Mouse (Mus musculus) thymus, adult 2 months (tissue): ENCODE results near the gene Ankrd52. TPM values are rescaled to one million over a fixed set of nuclear protein-coding genes. Genes with fewer than 3 reads are reported as not detected.

ENCODE experiments used
- DNase-seq: peaks from one replicate; pipeline ENCODE4 v3.0.0; 2021
- H3K27ac ChIP-seq: fragments of 200-500 bp; 2 replicates; pipeline ENCODE4 v1.5.1; 2012; ENCODE audit warnings: low read length, control low read depth; ENCODE audit not compliant: control insufficient read depth, insufficient read depth
- H3K27me3 ChIP-seq: fragments of 200-500 bp; 2 replicates; pipeline ENCODE4 v1.6.1; 2012; ENCODE audit warnings: mild to moderate bottlenecking, low read length, moderate library complexity, mixed read lengths; ENCODE audit not compliant: control insufficient read depth, insufficient read depth
- H3K36me3 ChIP-seq: fragments of 200-500 bp; 2 replicates; pipeline ENCODE4 v1.6.1; 2012; ENCODE audit warnings: mild to moderate bottlenecking, low read length, moderate library complexity; ENCODE audit not compliant: control insufficient read depth, insufficient read depth
- H3K4me1 ChIP-seq: fragments of 200-500 bp; replicated peaks from 2 replicates; pipeline ENCODE4 v1.6.1; 2012; ENCODE audit warnings: low read length; ENCODE audit not compliant: control insufficient read depth, insufficient read depth
- H3K4me3 ChIP-seq: fragments of 200-500 bp; 2 replicates; pipeline ENCODE4 v1.5.1; 2012; ENCODE audit warnings: mild to moderate bottlenecking, low read length, control low read depth, moderate library complexity; ENCODE audit not compliant: control insufficient read depth, insufficient read depth
- CTCF ChIP-seq: fragments of 200-500 bp; IDR thresholded peaks from 2 replicates; pipeline ENCODE4 v1.5.1; 2012; ENCODE audit warnings: mild to moderate bottlenecking, control low read depth, low read length, moderate library complexity, borderline replicate concordance; ENCODE audit not compliant: control insufficient read depth, poor library complexity, insufficient read depth; ENCODE audit errors: extremely low read depth
- POLR2A ChIP-seq: fragments of 200-500 bp; IDR thresholded peaks from 2 replicates; pipeline ENCODE4 v1.6.1; 2012; ENCODE audit warnings: mild to moderate bottlenecking, low read length, control low read depth, moderate library complexity; ENCODE audit not compliant: control insufficient read depth, poor library complexity, insufficient read depth; ENCODE audit errors: extremely low read depth
- WGBS: fragments of 180-500 bp; shearing (Covaris S2); methylation state at CpG from one replicate; pipeline ENCODE4 v1.1.7; 2018; 5-methylcytosine and 5-hydroxymethylcytosine counted together
- polyA plus RNA-seq: library from polyadenylated mRNA; depleted of rRNA; stranded (reverse); fragments of >200 nt; gene quantifications from 2 replicates; pipeline ENCODE4 v1.2.3, GENCODE M21; 2012

Ankrd52 gene
- polyA plus RNA-seq, 1 experiment: 71.0 TPM

DNA sequence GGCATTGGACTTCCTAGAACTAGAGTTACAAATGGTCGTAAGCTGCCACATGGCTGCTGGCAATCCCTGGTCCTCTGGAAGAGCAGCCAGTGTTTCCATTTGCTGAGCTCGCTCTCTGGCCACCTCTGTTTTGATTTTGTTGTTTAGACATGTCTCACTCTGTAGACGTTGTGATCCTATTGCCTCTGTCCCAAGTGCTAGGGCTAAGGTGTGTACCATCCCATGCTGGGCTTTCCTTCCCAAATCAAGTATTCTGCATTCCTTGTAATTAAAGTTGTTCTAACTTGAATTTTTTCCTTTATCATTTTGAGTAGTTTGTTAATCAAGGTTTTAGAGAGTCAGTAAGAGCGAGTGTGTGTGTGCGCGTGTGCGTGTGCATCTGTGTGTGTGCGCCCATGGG is 29.4 kb upstream of the Ankrd52 start:
- no peak for TF ChIP-seq CTCF
- Histone ChIP-seq H3K27me3 (no peaks in the 10 kb centered on the region), H3K4me3 (no peak overlapping the region), H3K36me3 (peaks cover 26% of the 10 kb centered on the region), H3K27ac (no peak overlapping the region), H3K4me1 (peaks cover 6% of the 10 kb centered on the region)
- WGBS: 98% methylated on average over 8 of the region's 8 CpGs
- no peak for DNase-seq

DNA sequence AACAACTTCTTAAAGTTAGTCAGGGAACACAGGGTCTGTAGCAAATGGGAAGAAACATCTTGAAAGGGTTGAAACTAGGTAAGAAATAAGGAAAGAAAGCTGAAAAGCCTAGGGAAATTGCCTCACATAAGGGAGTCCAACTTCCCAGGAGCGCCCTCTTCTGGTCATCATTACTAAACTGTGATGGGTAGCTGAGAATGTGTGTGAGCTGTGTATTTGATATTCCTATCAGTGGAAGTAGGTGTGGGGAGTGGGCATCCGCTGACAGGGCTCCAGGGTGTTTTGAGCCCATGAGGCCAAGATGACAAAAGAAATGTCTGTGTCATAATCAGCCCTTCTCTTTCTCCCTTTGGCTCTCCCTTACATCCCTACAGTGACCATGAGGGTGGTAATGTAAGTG is 18.1 kb upstream of the Ankrd52 start:
- 52% methylated on average over 2 of the region's 2 CpGs for WGBS
- H3K4me1 ChIP-seq: no peaks in the 10 kb centered on the region
- DNase-seq: peak; percentile 61
- peaks cover 68% of the 10 kb centered on the region for H3K36me3 ChIP-seq
- no peak for TF ChIP-seq CTCF
- no peak for TF ChIP-seq POLR2A
- no peak overlapping the region for H3K4me3 ChIP-seq
- H3K27me3 ChIP-seq: no peaks in the 10 kb centered on the region
- no peak overlapping the region for H3K27ac ChIP-seq

DNA sequence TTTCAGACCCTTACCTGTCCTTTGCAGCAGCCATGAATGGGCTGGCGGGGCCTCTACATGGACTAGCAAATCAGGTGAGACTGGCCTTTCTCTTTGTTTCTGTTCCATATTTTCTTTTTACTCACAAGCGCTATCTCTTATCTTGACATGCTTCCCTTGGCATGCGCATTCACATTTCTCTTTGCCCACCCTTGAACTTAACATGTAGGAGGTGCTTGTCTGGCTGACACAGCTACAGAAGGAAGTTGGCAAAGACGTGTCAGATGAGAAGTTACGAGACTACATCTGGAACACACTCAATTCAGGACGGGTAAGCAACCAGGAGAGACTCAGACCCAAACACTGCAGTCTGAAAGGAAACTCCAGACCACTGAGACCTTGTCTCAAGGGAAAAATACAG is 17.7 kb upstream of the Ankrd52 start:
- Histone ChIP-seq H3K4me3 (no peak overlapping the region), H3K27me3 (no peaks in the 10 kb centered on the region), H3K36me3 (peaks cover 64% of the 10 kb centered on the region), H3K4me1 (no peaks in the 10 kb centered on the region), H3K27ac (no peak overlapping the region)
- 95% methylated on average over 6 of the region's 6 CpGs for WGBS
- DNase-seq: no peak
- TF ChIP-seq POLR2A (no peak), CTCF (no peak)

DNA sequence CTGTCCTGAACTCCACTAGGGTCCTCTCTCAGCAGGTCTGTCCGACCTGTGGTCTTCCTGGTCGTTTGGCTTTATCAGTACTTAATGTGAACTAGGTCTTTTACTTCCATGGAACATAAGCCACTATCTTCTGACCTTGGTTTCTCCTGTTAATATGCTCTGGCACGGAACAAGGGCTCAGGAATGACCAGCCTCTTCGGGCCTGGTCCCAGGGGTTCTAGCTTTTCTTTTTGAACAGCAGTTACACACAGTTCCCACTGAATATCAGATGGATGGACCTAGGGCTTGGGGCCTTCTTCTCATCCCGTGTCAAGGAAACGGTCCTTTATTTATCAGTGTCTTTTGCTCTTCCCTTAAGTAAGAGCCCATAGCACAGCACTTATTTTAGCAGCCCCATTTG is 15.1 kb upstream of the Ankrd52 start:
- no peaks in the 10 kb centered on the region for H3K27me3 ChIP-seq
- H3K4me1 ChIP-seq: no peaks in the 10 kb centered on the region
- peaks cover 50% of the 10 kb centered on the region for H3K36me3 ChIP-seq
- no peak overlapping the region for H3K27ac ChIP-seq
- no peak overlapping the region for H3K4me3 ChIP-seq
- no peak for DNase-seq
- TF ChIP-seq POLR2A (no peak), CTCF (no peak)
- 96% methylated on average over 6 of the region's 6 CpGs for WGBS

DNA sequence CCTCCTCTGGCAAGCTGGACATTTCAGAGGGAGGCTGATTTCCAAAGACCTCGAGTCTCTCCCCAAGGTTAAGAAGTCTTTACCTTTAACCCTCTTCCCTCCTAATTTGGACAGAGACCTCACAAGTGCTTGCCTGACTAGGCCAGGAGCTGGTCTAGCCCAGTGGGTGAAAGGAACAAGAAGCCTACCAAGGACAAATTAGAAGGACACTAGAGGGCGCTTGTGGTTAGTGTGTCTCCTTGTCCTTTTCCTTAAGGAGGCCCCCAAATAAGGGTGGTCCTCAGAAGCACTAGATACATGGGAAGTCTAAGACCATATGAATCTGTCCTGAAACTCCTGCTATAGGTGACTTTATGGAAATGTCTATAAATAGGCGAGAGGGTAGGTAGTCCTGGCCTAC is 14.3 kb upstream of the Ankrd52 start:
- TF ChIP-seq CTCF (no peak), POLR2A (no peak)
- WGBS: 70% methylated on average over 3 of the region's 3 CpGs
- Histone ChIP-seq H3K27ac (no peak overlapping the region), H3K4me3 (no peak overlapping the region), H3K27me3 (no peaks in the 10 kb centered on the region), H3K36me3 (peaks cover 50% of the 10 kb centered on the region), H3K4me1 (no peaks in the 10 kb centered on the region)
- DNase-seq: peak; percentile 39

DNA sequence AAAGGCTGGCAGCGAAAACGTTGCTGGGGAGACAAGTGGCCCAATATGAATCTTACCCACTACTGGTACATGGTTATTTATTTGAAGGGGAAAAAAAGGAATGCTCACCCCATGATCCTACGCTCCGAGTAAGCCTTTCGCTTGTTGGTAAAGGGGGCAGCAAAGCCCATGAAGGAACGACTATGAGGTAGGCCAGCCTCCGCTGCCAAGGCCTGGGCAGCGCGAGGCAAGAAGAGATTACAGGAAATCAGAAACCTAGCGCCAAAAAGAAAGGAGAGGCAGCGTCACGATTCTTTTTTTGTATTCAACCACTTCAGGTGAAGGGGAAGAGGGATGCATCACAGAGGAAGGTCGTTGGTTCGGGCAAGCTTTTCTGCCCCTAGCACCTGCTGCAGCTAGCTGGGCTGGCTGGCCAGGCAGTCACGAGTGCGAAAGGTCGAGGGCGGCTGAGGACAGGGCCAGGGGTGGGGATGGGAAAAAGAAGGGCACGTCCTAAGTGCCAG is 9.0 kb upstream of the Ankrd52 start:
- Histone ChIP-seq H3K27ac (peak overlapping the region; percentile 49), H3K4me1 (peaks cover 11% of the 10 kb centered on the region), H3K27me3 (no peaks in the 10 kb centered on the region), H3K36me3 (peaks cover 8% of the 10 kb centered on the region), H3K4me3 (peak overlapping the region; percentile 81)
- TF ChIP-seq CTCF (no peak), POLR2A (no peak)
- WGBS: 15% methylated on average over 19 of the region's 19 CpGs
- no peak for DNase-seq

DNA sequence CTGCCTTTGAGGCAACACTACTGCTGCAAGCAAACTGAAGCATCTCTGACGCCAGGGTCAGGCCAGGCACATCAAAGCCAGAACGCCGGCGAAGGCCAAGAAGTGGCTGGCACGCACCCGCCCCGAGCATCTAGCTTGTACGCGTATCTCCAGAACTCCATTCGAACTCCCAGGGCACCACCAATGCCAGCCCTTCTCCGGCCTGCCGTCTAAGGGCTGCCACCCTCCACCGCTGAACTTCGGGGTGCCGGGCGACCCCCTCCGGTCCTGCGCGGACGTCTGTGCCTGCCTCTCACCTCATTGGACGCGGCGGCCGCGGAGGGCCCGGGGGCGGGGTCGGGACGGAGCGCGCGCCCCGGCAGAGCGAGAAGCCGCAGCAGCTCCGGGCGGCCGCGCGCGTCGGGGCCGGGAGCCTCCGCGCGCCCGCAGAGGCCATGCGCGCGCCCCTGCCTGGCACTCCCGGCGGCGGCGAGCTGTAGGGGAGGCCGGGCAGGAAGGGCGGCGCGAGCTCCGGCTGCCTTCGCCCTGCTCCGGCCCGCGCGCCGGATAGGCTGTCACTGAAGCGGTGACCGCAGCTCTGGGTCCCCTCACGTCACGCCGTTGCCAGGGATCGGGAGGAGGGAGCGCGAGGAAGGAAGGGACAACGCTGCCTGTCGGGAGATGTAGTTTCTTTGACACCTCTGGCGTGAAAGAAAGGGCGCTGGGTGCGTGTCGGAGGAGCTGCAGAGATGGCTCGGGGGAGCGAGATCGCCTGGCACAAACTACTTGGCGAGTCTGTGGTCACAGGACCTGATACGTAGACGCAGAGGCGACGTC is 8.3 kb upstream of the Ankrd52 start, which contains the start of gene Coq10a:
TSS of gene Coq10a (minus strand) at position 596 of the 816 bp plus-strand sequence.
- Histone ChIP-seq H3K36me3 (peaks cover 1% of the 10 kb centered on the region), H3K4me3 (peak within 1 kb of the TSS; percentile 81), H3K27me3 (no peaks in the 10 kb centered on the region), H3K4me1 (peaks cover 11% of the 10 kb centered on the region), H3K27ac (peak within 1 kb of the TSS; percentile 49)
- DNase-seq: peak; percentile 90
- TF ChIP-seq POLR2A (peak; percentile 93; the same call in 1 of the 2 replicates), CTCF (peak; percentile 45; the same call in 1 of the 2 replicates)
- under 1% methylated on average over 84 of the region's 87 CpGs for WGBS
